Mouse (Mus musculus): Measurements from ENCODE around the gene Taf13. TPM values are rescaled to one million over a fixed set of nuclear protein-coding genes. Genes with fewer than 3 reads are reported as not detected.

Taf13 gene
- polyA plus RNA-seq (2012; fragmentation: generic; extraction: Trizol): 12.3 TPM
- long read RNA-seq, experiment 1, transcript Taf13-204 (4 exons, 2,443 nt): major isoform, 34 of 38 reads
- long read RNA-seq, experiment 1, partial matches to known transcripts: 2 of 38 reads
- long read RNA-seq, experiment 1, other reads (novel, unspliced or antisense): 0 of 38 reads
- long read RNA-seq, experiment 2, transcript Taf13-204 (4 exons, 2,443 nt): major isoform, 54 of 62 reads
- long read RNA-seq, experiment 2, partial matches to known transcripts: 0 of 62 reads
- long read RNA-seq, experiment 2, other reads (novel, unspliced or antisense): 1 of 62 reads

- Histone ChIP-seq H3K36me3 (ENCODE audit: control insufficient read depth, insufficient read depth) (no peaks in the 10 kb centered on the region), H3K27me3 (ENCODE audit: control insufficient read depth, insufficient read depth, insufficient read length) (peaks cover 4% of the 10 kb centered on the region), H3K79me3 (ENCODE audit: low read depth) (peaks cover 3% of the 10 kb centered on the region), H3ac (ENCODE audit: control insufficient read depth, insufficient read length, low read depth) (peak within 1 kb of the TSS; percentile 95), H3K79me2 (ENCODE audit: control insufficient read depth, insufficient read depth) (peaks cover 25% of the 10 kb centered on the region), H3K4me3 (ENCODE audit: insufficient read depth, poor library complexity, severe bottlenecking) (peak within 1 kb of the TSS; percentile 75)
- TF ChIP-seq FOSL1 (IDR thresholded peaks at IDR 0.05; ENCODE audit: insufficient read depth, low read length, poor library complexity, severe bottlenecking) (no peak), USF1 (IDR thresholded peaks at IDR 0.05; ENCODE audit: low read depth) (no peak), MYOD1 (IDR thresholded peaks at IDR 0.05; ENCODE audit: control insufficient read depth, insufficient read length, low read depth) (no peak), CTCF (IDR thresholded peaks at IDR 0.05; ENCODE audit: control insufficient read depth, insufficient read depth, insufficient read length) (no peak), MAX (IDR thresholded peaks at IDR 0.05) (peak; percentile 35)
Measured at GRCm38 (mm10) chr3:108571443-108572294, at the start of gene Taf13. Gene Taf13, plus strand, starts transcription at chr3:108571698.

DNA sequence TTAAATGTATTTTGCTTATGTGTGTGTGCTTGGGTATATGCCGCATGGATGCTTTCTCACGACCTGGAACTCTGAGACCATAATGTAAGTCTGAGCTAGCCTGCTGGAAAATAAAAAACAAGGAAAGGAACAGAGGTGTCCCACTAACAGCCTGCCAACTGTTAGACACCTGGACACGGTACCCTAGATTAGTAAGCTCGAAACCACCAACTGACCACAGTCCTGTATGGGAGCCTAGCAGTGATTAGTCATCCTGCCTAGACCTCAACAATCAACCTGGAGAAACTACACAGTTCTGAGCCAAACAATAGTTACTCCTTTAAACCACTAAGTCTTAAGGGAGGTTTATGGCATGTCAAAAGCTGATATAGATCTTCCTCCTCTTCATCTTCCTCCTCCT is 48.1 kb upstream of the Taf13 start:
- TF ChIP-seq CTCF (IDR thresholded peaks at IDR 0.05; ENCODE audit: control insufficient read depth, insufficient read depth, insufficient read length): no peak
- TF ChIP-seq MYOD1 (IDR thresholded peaks at IDR 0.05; ENCODE audit: control insufficient read depth, insufficient read length, low read depth): no peak
- TF ChIP-seq USF1 (IDR thresholded peaks at IDR 0.05; ENCODE audit: low read depth): no peak
- TF ChIP-seq MYOG (IDR thresholded peaks at IDR 0.05; ENCODE audit: control insufficient read depth, extremely low read depth, insufficient read length): no peak
- TF ChIP-seq MAX (IDR thresholded peaks at IDR 0.05): no peak
- no peak for TF ChIP-seq FOSL1 (IDR thresholded peaks at IDR 0.05; ENCODE audit: insufficient read depth, low read length, poor library complexity, severe bottlenecking)
- TF ChIP-seq CEBPB (IDR thresholded peaks at IDR 0.05; ENCODE audit: low read depth): no peak
- Histone ChIP-seq H3K79me2 (ENCODE audit: control insufficient read depth, insufficient read depth) (no peaks in the 10 kb centered on the region), H3ac (ENCODE audit: control insufficient read depth, insufficient read length, low read depth) (no peak overlapping the region), H3K79me3 (ENCODE audit: low read depth) (no peaks in the 10 kb centered on the region), H3K4me3 (ENCODE audit: insufficient read depth, poor library complexity, severe bottlenecking) (no peak overlapping the region), H3K27me3 (ENCODE audit: control insufficient read depth, insufficient read depth, insufficient read length) (peaks cover 33% of the 10 kb centered on the region), H3K36me3 (ENCODE audit: control insufficient read depth, insufficient read depth) (no peaks in the 10 kb centered on the region)

DNA sequence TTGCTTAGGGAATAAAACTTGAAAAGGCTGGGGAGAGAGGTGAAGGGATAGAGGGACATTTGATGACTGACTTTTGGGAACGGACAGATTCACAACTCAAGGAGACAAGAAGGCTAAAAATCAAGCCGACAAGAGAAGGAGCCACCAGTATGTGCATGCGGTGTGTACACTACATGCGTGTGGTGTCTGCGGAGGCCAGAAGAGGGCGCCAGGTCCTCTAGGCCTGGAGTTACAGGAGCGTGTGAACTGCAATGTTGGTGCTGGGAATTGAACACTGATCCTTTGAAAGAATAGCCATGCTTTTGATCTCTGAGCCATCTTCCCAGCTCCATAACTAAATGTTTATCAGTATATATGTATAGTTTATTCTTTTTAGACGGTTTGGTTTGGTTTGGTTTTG is 43.0 kb upstream of the Taf13 start:
- Histone ChIP-seq H3K79me2 (ENCODE audit: control insufficient read depth, insufficient read depth) (no peaks in the 10 kb centered on the region), H3K36me3 (ENCODE audit: control insufficient read depth, insufficient read depth) (no peaks in the 10 kb centered on the region), H3K79me3 (ENCODE audit: low read depth) (no peaks in the 10 kb centered on the region), H3K4me3 (ENCODE audit: insufficient read depth, poor library complexity, severe bottlenecking) (no peak overlapping the region), H3K27me3 (ENCODE audit: control insufficient read depth, insufficient read depth, insufficient read length) (peaks cover 23% of the 10 kb centered on the region), H3ac (ENCODE audit: control insufficient read depth, insufficient read length, low read depth) (no peak overlapping the region)
- no peak for TF ChIP-seq MYOD1 (IDR thresholded peaks at IDR 0.05; ENCODE audit: control insufficient read depth, insufficient read length, low read depth)
- no peak for TF ChIP-seq FOSL1 (IDR thresholded peaks at IDR 0.05; ENCODE audit: insufficient read depth, low read length, poor library complexity, severe bottlenecking)
- TF ChIP-seq CEBPB (IDR thresholded peaks at IDR 0.05; ENCODE audit: low read depth): no peak

DNA sequence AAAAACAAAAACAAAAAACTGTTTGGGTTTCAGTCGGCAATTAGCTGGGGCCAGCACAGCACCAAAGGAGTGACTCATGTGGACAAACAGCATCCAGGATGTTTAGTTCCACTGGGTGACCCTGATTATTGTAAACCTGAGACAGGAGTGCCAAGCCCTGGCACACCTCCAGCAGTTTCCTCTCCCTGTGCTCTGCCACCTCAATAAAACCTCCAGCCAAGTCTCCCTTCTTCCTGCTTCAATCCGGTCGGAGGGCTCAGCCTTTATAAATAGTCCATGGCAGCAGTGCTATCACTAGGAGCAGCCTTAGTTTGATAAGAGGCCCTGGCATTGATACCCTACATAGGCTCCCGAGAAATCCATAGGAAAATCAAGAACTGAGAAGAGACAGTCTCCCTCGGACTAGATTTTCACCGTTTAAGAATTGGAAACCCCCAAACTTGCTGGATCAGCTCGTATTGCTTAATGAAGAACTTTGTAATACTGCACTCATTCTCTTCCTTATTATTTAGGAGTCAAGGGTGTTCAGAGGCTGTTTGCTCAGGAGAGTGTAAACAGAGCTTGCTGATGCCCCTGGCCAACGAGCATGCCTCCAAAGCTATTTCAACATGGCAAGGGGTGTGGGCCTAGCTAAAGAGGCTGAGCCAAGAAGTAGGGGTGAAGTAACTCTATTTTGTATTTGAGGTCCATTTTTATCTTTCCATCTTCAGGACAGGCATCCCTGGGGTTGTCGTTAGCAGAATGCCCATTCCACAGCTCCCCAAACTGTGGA is 38.2 kb upstream of the Taf13 start:
- Histone ChIP-seq H3K79me3 (ENCODE audit: low read depth) (no peaks in the 10 kb centered on the region), H3K27me3 (ENCODE audit: control insufficient read depth, insufficient read depth, insufficient read length) (peaks cover 42% of the 10 kb centered on the region), H3ac (ENCODE audit: control insufficient read depth, insufficient read length, low read depth) (no peak overlapping the region), H3K4me3 (ENCODE audit: insufficient read depth, poor library complexity, severe bottlenecking) (no peak overlapping the region), H3K36me3 (ENCODE audit: control insufficient read depth, insufficient read depth) (no peaks in the 10 kb centered on the region), H3K79me2 (ENCODE audit: control insufficient read depth, insufficient read depth) (no peaks in the 10 kb centered on the region)
- TF ChIP-seq MYOD1 (IDR thresholded peaks at IDR 0.05; ENCODE audit: control insufficient read depth, insufficient read length, low read depth): no peak
- no peak for TF ChIP-seq MAX (IDR thresholded peaks at IDR 0.05)
- no peak for TF ChIP-seq CEBPB (IDR thresholded peaks at IDR 0.05; ENCODE audit: low read depth)
- no peak for TF ChIP-seq USF1 (IDR thresholded peaks at IDR 0.05; ENCODE audit: low read depth)
- no peak for TF ChIP-seq MYOG (IDR thresholded peaks at IDR 0.05; ENCODE audit: control insufficient read depth, extremely low read depth, insufficient read length)
- no peak for TF ChIP-seq CTCF (IDR thresholded peaks at IDR 0.05; ENCODE audit: control insufficient read depth, insufficient read depth, insufficient read length)
- TF ChIP-seq FOSL1 (IDR thresholded peaks at IDR 0.05; ENCODE audit: insufficient read depth, low read length, poor library complexity, severe bottlenecking): no peak

- Histone ChIP-seq H3ac (ENCODE audit: control insufficient read depth, insufficient read length, low read depth) (no peak within 1 kb of the TSS), H3K79me2 (ENCODE audit: control insufficient read depth, insufficient read depth) (no peaks in the 10 kb centered on the region), H3K79me3 (ENCODE audit: low read depth) (no peaks in the 10 kb centered on the region), H3K27me3 (ENCODE audit: control insufficient read depth, insufficient read depth, insufficient read length) (peaks cover 47% of the 10 kb centered on the region), H3K36me3 (ENCODE audit: control insufficient read depth, insufficient read depth) (no peaks in the 10 kb centered on the region), H3K4me3 (ENCODE audit: insufficient read depth, poor library complexity, severe bottlenecking) (no peak within 1 kb of the TSS)
- TF ChIP-seq MYOD1 (IDR thresholded peaks at IDR 0.05; ENCODE audit: control insufficient read depth, insufficient read length, low read depth) (no peak), MAX (IDR thresholded peaks at IDR 0.05) (no peak), USF1 (IDR thresholded peaks at IDR 0.05; ENCODE audit: low read depth) (no peak), MYOG (IDR thresholded peaks at IDR 0.05; ENCODE audit: control insufficient read depth, extremely low read depth, insufficient read length) (no peak), FOSL1 (IDR thresholded peaks at IDR 0.05; ENCODE audit: insufficient read depth, low read length, poor library complexity, severe bottlenecking) (no peak), CTCF (IDR thresholded peaks at IDR 0.05; ENCODE audit: control insufficient read depth, insufficient read depth, insufficient read length) (no peak), CEBPB (IDR thresholded peaks at IDR 0.05; ENCODE audit: low read depth) (no peak)
Measured at GRCm38 (mm10) chr3:108533951-108534350, 37.5 kb upstream of the Taf13 start, which contains the start of gene 1700013F07Rik. Gene 1700013F07Rik, plus strand, starts transcription at chr3:108534150.

All from C2C12 (cell line).